Mouse (Mus musculus) embryonic facial prominence, embryonic 12.5 days (tissue): ENCODE results near the gene Yipf1. TPM values are rescaled to one million over a fixed set of nuclear protein-coding genes. Genes with fewer than 3 reads are reported as not detected.
"Not testable (repeated sequence)": the region's sequence is repeated elsewhere in the genome, so short reads cannot be mapped to it uniquely, and the experiment has no call there.

Experiments
- ATAC-seq: fragments of 200-750 bp; cut with Nextera tagmentation; 2 replicates; pipeline ENCODE4 v1.8.0; 2017; ENCODE audit not compliant: insufficient number of reproducible peaks, insufficient read depth, low FRiP score, low TSS enrichment
- H3K27ac ChIP-seq: fragments of 300-500 bp; sonication (generic); 2 replicates; pipeline ENCODE4 v1.5.1; 2016; ENCODE audit warnings: mild to moderate bottlenecking
- H3K27me3 ChIP-seq: fragments of 300-500 bp; sonication (generic); 2 replicates; pipeline ENCODE4 v1.6.1; 2016; ENCODE audit warnings: mild to moderate bottlenecking, moderate library complexity
- H3K36me3 ChIP-seq: fragments of 300-500 bp; sonication (generic); 2 replicates; pipeline ENCODE4 v1.6.1; 2016; ENCODE audit warnings: mild to moderate bottlenecking
- H3K4me1 ChIP-seq: fragments of 300-500 bp; sonication (generic); 2 replicates; pipeline ENCODE4 v1.6.1; 2016
- H3K4me2 ChIP-seq: fragments of 300-500 bp; sonication (generic); replicated peaks from 2 replicates; pipeline ENCODE4 v1.6.1; 2016; ENCODE audit warnings: mild to moderate bottlenecking, moderate library complexity
- H3K4me3 ChIP-seq: fragments of 300-500 bp; sonication (generic); 2 replicates; pipeline ENCODE4 v1.5.1; 2016; ENCODE audit warnings: mild to moderate bottlenecking
- H3K9ac ChIP-seq: fragments of 300-500 bp; sonication (generic); 2 replicates; pipeline ENCODE4 v1.6.1; 2016; ENCODE audit warnings: mild to moderate bottlenecking, moderate library complexity
- H3K9me3 ChIP-seq: fragments of 300-500 bp; sonication (generic); 2 replicates; pipeline ENCODE4 v1.6.1; 2016; ENCODE audit warnings: mild to moderate bottlenecking, moderate library complexity
- WGBS: fragments of 180-500 bp; shearing (Covaris S2); methylation state at CpG from one replicate; pipeline ENCODE4 v1.1.7; 2016; 5-methylcytosine and 5-hydroxymethylcytosine counted together
- polyA plus RNA-seq: library from polyadenylated mRNA; unstranded; fragments of >200 nt; fragmentation: Nextera tagmentation; extraction: Ambion mirVana; gene quantifications from 2 replicates; pipeline ENCODE4 v1.2.1, GENCODE M21; 2016

The Yipf1 gene
- polyA plus RNA-seq, 1 experiment from 2014 or later = 47.1 TPM

DNA sequence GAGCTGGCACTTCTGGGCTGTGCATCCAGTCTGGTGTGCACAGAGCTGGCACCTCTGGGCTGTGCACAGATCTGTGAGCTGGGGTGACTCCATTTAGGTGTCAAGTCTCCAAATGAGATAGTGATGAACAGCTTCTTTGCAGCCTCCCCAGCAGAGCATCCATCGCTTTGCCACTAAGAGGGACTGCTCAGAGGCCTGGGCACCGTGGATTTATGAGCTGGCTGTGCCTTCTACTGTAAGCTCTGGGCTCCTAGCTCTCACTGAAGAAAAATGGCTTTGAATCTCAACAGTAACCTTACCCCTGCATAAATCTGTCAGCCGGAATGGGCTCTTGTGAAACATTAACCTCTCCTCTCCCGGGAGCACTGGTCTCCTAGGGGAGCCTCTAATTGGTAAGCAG lies 40.4 kb downstream of the Yipf1 start:
- 0 out of 2 replicates have a peak, but pooled peaks cover 3% of the 10 kb centered on the region for H3K4me1 ChIP-seq
- H3K27me3 ChIP-seq = no peaks in the 10 kb centered on the region
- no peak overlapping the region for H3K4me2 ChIP-seq
- 0 out of 2 replicates have a peak overlapping the region, but pooled peaks have one; percentile 8 for H3K9ac ChIP-seq
- H3K4me3 ChIP-seq = no peak overlapping the region
- 0 out of 2 replicates have a peak, but pooled peaks cover 4% of the 10 kb centered on the region for H3K36me3 ChIP-seq
- no peak for ATAC-seq
- no peak overlapping the region for H3K27ac ChIP-seq
- H3K9me3 ChIP-seq = no peaks in the 10 kb centered on the region
- WGBS = 41% methylated on average over 4 of the region's 4 CpGs

DNA sequence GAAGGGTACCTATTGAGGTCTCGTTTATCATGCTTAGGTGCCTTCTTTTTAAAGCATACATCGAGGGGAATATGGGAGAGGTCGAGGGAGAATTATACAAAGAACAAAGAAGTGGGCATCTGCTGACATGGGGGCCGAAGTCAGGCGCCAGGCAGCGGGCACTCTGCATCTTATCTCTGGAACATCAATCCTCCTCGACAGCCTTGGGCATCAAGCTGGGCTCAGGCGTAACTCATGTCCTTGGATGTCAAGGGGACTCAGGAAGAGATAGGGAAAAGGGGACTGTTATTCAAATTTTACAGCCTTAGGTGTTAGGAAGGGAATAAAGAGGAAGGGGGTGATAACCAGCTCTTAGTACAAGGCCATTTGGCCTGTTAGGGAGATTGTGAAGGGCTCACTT lies 43.0 kb downstream of the Yipf1 start:
- not testable (repeated sequence) for H3K4me3 ChIP-seq, H3K9ac ChIP-seq, H3K9me3 ChIP-seq, H3K4me2 ChIP-seq, H3K27ac ChIP-seq, H3K36me3 ChIP-seq, H3K27me3 ChIP-seq, H3K4me1 ChIP-seq, ATAC-seq
- WGBS = 82% methylated on average over 8 of the region's 8 CpGs

DNA sequence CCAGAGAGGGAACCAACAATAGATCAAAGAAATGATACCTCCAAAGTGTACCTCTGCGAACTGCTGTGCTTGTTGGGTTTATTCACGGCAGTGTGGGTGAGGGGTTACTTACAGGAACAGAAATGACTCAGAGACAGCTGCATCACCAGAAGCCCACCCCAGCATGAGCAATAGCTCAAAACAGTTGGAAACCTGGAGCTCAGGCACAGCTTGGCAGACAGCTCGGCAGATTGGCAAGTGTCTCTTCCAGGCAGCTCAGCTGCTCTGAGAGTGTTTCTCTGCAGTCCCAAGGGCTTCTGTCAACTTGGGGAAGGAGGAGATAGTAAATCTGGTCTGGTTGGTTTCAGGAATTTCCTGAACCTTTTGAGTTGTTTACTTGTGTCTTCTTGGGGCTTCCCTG lies 44.3 kb downstream of the Yipf1 start:
- Histone ChIP-seq H3K9me3 (no peaks in the 10 kb centered on the region), H3K27ac (no peak overlapping the region), H3K9ac (no peak overlapping the region), H3K4me2 (no peak overlapping the region), H3K4me3 (no peak overlapping the region), H3K36me3 (0 out of 2 replicates have a peak, but pooled peaks cover 9% of the 10 kb centered on the region), H3K4me1 (0 out of 2 replicates have a peak, but pooled peaks cover 3% of the 10 kb centered on the region), H3K27me3 (no peaks in the 10 kb centered on the region)
- 84% methylated on average over 3 of the region's 3 CpGs for WGBS
- no peak for ATAC-seq

DNA sequence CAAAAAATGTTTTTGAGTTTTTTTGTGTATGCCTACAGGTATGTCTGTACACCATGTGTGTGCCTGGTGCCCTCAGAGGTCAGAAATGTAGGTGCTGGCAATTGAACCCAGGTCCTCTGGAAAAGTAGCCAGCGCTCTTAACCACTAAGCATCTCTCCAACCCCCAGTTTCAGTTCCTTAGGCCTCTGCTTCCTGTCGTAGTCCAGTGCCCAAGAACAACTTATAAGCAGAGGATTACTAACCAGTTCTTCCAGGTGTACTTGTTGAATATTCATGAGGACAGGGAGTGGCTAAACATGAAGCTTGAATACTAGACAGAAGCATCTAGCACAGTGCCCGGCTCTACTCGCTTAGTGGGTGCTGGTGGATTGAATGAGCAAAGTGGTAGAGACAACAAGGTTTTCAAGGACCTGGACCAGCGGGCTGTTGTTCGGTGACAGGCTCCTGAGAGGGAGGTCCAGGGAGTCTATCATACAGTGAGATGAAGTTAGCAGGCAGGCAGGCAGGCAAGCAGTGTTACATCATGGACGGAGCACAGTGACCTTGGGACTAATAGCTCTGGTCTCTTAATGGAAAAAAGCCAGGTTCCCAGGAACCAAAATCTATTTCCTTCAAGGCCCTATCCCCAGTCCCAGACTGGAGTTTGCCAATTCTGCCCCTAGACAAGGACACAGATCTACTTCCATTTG lies 46.4 kb downstream of the Yipf1 start:
- no peaks in the 10 kb centered on the region for H3K27me3 ChIP-seq
- H3K36me3 ChIP-seq = 0 out of 2 replicates have a peak, but pooled peaks cover 5% of the 10 kb centered on the region
- no peak for ATAC-seq
- H3K9me3 ChIP-seq = no peaks in the 10 kb centered on the region
- H3K4me3 ChIP-seq = no peak overlapping the region
- no peaks in the 10 kb centered on the region for H3K4me1 ChIP-seq
- H3K4me2 ChIP-seq = no peak overlapping the region
- 79% methylated on average over 7 of the region's 7 CpGs for WGBS
- H3K27ac ChIP-seq = no peak overlapping the region
- H3K9ac ChIP-seq = no peak overlapping the region

DNA sequence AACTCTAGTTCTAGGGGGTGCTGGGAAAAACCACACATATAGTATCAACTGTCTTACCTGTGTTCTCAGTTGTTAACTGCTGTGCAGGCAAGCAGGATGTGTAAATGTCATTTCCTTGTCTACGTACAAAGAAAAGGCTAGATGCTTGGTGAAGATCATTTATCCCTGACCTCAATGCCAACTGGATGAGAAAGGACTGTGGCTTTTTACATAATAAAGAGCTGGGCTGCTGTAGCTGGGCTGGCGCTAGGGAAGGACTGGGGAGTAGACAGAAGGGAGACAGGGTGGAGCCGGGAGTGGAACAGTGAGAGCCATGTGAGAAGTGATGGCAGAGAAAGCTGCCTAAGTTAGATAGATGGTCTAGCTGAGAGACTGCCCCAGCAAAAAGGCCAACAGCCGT lies 48.6 kb downstream of the Yipf1 start:
- no peak for ATAC-seq
- 73% methylated on average over 4 of the region's 4 CpGs for WGBS

DNA sequence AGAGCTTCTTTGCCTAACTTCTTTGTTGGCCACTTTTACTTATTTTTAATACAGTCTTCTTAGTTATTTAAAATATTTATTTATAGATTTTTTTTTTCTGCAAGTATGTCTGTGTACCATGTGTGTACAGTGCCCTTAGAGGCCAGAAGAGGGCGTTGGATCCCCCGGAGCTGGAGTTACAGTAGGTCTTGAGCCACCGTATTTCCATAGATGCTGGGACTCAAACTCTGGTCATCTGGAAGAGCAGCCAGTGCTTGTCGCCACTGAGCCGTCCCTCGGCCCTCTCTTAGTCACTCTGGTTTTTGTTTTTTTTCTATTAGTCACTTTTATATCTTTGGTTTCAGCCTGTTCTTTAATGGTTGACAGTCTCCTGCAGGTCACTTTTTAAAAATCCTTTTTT lies 49.4 kb downstream of the Yipf1 start:
- no peak for ATAC-seq
- WGBS = 79% methylated on average over 6 of the region's 6 CpGs
- peaks cover 2% of the 10 kb centered on the region for H3K4me1 ChIP-seq

More for the DNA sequence above, 48.6 kb downstream of the Yipf1 start:
- no peak overlapping the region for H3K4me3 ChIP-seq
- no peaks in the 10 kb centered on the region for H3K4me1 ChIP-seq
- no peaks in the 10 kb centered on the region for H3K9me3 ChIP-seq
- no peaks in the 10 kb centered on the region for H3K27me3 ChIP-seq
- no peak overlapping the region for H3K27ac ChIP-seq
- H3K4me2 ChIP-seq = no peak overlapping the region
- H3K36me3 ChIP-seq = 0 out of 2 replicates have a peak, but pooled peaks cover 5% of the 10 kb centered on the region
- no peak overlapping the region for H3K9ac ChIP-seq

DNA sequence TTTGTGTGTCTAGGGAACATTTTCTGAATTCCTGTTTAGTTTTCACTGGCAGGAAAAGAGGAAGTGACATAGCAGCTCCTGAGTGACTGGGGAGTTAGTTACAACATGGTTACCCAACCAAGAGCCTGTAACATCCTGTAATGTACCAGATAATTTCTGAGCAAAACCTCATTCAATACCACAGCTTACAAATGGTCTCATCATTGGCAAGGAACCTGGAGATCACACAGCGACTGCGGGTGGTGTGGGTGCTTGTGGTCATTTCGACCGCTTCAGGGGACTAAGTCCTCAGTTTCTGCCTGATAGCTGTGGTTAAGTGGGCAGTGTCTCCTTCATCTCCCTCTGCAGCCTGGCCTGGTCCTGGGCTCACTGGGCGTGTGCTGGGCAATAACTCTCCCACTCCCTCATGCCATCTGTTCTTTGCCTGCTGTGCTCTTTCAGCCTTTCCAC lies 50.1 kb downstream of the Yipf1 start:
- 85% methylated on average over 5 of the region's 5 CpGs for WGBS
- H3K27ac ChIP-seq = no peak overlapping the region
- H3K36me3 ChIP-seq = 0 out of 2 replicates have a peak, but pooled peaks cover 5% of the 10 kb centered on the region
- H3K27me3 ChIP-seq = no peaks in the 10 kb centered on the region
- ATAC-seq = no peak
- H3K4me3 ChIP-seq = no peak overlapping the region
- H3K4me1 ChIP-seq = peaks cover 8% of the 10 kb centered on the region
- H3K9ac ChIP-seq = no peak overlapping the region
- no peak overlapping the region for H3K4me2 ChIP-seq
- H3K9me3 ChIP-seq = no peaks in the 10 kb centered on the region

More for the DNA sequence above, 49.4 kb downstream of the Yipf1 start:
- Histone ChIP-seq H3K4me3 (no peak overlapping the region), H3K36me3 (0 out of 2 replicates have a peak, but pooled peaks cover 5% of the 10 kb centered on the region), H3K9ac (no peak overlapping the region), H3K4me2 (no peak overlapping the region), H3K27ac (no peak overlapping the region), H3K27me3 (no peaks in the 10 kb centered on the region), H3K9me3 (no peaks in the 10 kb centered on the region)

DNA sequence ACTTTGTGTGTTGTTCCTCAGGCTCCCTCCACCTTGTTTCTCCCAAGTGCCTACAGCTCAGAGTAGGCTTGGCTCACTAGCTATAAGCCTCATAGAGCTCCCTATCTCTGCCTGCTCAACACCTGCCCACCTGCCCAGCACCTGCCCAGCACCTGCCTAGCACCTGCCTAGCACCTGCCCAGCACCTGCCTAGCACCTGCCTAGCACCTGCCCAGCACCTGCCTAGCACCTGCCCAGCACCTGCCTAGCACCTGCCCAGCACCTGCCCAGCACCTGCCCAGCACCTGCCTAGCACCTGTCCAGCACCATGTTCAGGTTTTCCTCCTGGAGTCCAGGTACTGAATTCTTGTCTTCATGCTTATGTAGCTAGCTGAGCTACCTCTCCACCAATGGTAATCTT lies 52.2 kb downstream of the Yipf1 start:
- not testable (repeated sequence) for ATAC-seq, H3K9ac ChIP-seq

DNA sequence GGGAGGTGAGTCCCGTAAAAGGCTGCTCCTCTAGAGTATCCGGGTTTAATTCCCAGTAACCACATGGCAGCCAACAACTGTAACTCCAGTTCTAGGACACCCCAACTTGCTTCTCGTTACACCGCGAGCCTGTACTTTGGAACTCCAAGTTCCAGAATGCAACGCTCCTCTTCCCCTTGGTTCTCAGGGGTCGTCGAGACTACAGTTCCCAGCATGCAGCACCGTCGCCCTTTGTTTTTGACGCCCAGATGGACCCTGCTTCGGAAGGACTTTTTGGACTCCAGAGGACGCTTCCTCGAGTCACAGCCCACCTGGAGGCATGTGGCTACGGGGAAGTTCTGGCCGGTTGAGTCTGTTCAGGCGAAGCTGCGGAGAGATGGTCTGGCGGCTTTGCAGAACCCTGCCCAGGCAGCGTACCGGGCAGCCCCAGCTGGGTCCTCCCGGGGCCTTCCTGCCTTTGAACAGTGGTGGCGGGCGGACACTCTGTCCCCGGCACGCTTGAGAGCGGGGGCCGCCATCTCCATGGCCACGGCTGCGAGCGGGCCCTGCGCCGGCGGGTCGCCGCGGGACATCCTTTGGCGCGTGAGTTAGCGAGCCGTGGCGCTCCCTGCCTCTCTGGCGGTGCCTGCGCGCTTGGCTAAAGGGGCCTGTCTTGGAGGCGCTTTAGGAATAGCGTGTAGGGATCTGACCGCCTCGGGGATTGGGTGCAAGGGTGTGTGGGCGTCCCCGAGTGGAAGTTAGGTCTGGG lies 53.6 kb downstream of the Yipf1 start, which contains the start of gene Ndc1:
Ndc1 (plus strand) TSS at position 218 of the 748 bp plus-strand sequence.
- Histone ChIP-seq H3K27me3 (no peaks in the 10 kb centered on the region), H3K4me2 (peak within 1 kb of the TSS; percentile 76), H3K9me3 (no peaks in the 10 kb centered on the region), H3K9ac (peak within 1 kb of the TSS; percentile 84), H3K4me3 (peak within 1 kb of the TSS; percentile 90), H3K36me3 (peaks cover 21% of the 10 kb centered on the region), H3K4me1 (peaks cover 12% of the 10 kb centered on the region), H3K27ac (peak within 1 kb of the TSS; percentile 91)
- under 1% methylated on average over 51 of the region's 51 CpGs for WGBS
- peak; percentile 97 for ATAC-seq

More for the DNA sequence above, 52.2 kb downstream of the Yipf1 start:
- not testable (repeated sequence) for H3K4me3 ChIP-seq, H3K4me2 ChIP-seq, H3K27ac ChIP-seq, H3K9me3 ChIP-seq, H3K27me3 ChIP-seq, H3K36me3 ChIP-seq
- peaks cover 12% of the 10 kb centered on the region for H3K4me1 ChIP-seq

DNA sequence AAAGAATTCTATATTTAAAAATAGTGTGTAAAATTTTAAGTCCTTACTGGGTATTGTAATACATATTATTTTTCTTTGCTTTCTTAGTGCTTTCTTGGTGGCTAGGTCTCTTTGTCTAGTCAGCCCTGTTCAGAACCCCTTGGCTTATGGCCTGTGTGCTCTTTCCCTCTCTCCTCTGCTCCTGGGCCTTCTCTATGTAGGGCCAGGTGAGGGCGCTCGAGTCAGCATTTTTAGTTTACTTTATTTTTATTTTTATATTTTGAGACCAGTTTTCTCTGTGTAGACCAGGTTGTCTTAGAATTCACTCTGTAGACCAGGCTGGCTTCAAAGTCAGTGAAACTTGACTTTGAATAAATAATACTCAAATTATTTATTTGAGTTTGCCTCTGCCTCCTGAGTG lies 58.1 kb downstream of the Yipf1 start:
- Histone ChIP-seq H3K4me3 (no peak overlapping the region), H3K27ac (no peak overlapping the region), H3K36me3 (peaks cover 59% of the 10 kb centered on the region), H3K9ac (no peak overlapping the region), H3K4me2 (no peak overlapping the region), H3K9me3 (no peaks in the 10 kb centered on the region), H3K4me1 (peaks cover 12% of the 10 kb centered on the region), H3K27me3 (no peaks in the 10 kb centered on the region)
- ATAC-seq = no peak
- WGBS = 74% methylated on average over 2 of the region's 2 CpGs

DNA sequence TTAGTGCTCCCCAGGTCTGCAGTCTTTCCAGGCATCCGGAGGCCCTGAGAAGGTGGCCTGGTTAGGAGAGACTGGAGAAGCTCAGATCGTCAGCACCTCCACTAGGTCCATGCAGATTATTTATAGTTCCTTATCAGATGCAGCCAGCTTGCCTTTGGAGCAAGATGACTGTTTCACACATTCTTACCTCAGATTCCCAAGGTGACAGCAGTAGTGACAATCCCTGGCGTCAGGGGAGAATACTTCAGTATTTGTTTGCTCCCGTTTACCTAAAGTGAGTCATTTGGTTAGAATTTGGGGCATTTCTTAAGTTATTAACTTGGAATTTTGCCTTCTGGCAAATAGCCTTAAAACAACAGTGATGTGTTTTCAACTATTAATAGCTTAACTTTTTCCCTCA lies 60.5 kb downstream of the Yipf1 start:
- WGBS = 88% methylated on average over 4 of the region's 4 CpGs
- Histone ChIP-seq H3K4me1 (peaks cover 1% of the 10 kb centered on the region; the same call in 1 of the 2 replicates), H3K9ac (no peak overlapping the region), H3K27ac (no peak overlapping the region), H3K36me3 (peaks cover 73% of the 10 kb centered on the region), H3K4me2 (no peak overlapping the region), H3K4me3 (no peak overlapping the region), H3K9me3 (no peaks in the 10 kb centered on the region), H3K27me3 (no peaks in the 10 kb centered on the region)
- ATAC-seq = no peak

DNA sequence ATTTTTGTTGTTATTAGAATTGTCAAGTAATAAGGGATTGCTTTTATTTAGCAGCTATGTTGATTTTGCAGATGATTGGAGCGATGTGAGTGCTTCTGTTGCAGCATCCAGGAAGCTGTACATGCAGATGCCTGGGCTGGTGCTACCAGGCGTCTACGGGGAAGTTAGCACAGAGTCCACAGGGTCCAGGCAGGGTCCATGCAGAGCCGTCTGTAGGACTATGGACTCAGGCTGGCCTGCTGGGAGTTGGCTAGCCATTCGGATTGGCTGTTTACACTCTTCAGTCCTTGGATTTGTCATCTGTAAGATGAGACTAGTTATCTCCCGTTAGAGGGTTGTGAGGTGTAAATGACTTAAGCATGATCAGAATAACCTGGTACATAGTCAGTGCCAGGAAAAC lies 64.8 kb downstream of the Yipf1 start:
- ATAC-seq = no peak
- no peaks in the 10 kb centered on the region for H3K27me3 ChIP-seq
- WGBS = 83% methylated on average over 6 of the region's 6 CpGs
- H3K4me1 ChIP-seq = no peaks in the 10 kb centered on the region
- H3K9me3 ChIP-seq = no peaks in the 10 kb centered on the region
- H3K4me3 ChIP-seq = no peak overlapping the region
- H3K36me3 ChIP-seq = peaks cover 77% of the 10 kb centered on the region
- H3K4me2 ChIP-seq = no peak overlapping the region
- H3K27ac ChIP-seq = no peak overlapping the region
- no peak overlapping the region for H3K9ac ChIP-seq
